Mouse (Mus musculus) liver, embryonic 11.5 days (tissue): ENCODE data around the gene Igsf9b. TPM values are rescaled to one million over a fixed set of nuclear protein-coding genes. Genes with fewer than 3 reads are reported as not detected.

Experiments used
- ATAC-seq: fragments of 200-750 bp; cut with Nextera tagmentation; replicated peaks from 2 replicates; pipeline ENCODE4 v1.8.0; 2017; ENCODE audit warnings: moderate number of reproducible peaks, mild to moderate bottlenecking, moderate TSS enrichment, moderate library complexity; ENCODE audit not compliant: low FRiP score
- DNase-seq: peaks from one replicate; pipeline ENCODE4 v3.0.0-alpha.2; 2017; ENCODE audit warnings: low spot score
- H3K27ac ChIP-seq: fragments of 300-500 bp; sonication (generic); 2 replicates; pipeline ENCODE4 v1.5.1; 2014; ENCODE audit warnings: mild to moderate bottlenecking, low read depth, low read length, control low read depth
- H3K27me3 ChIP-seq: fragments of 300-500 bp; sonication (generic); replicated peaks from 2 replicates; pipeline ENCODE4 v1.6.1; 2014; ENCODE audit warnings: low read length, mixed read lengths; ENCODE audit not compliant: control insufficient read depth, insufficient read depth
- H3K36me3 ChIP-seq: fragments of 300-500 bp; sonication (generic); 2 replicates; pipeline ENCODE4 v1.6.1; 2014; ENCODE audit warnings: mild to moderate bottlenecking, low read length, moderate library complexity, mixed read lengths; ENCODE audit not compliant: control insufficient read depth, insufficient read depth
- H3K4me1 ChIP-seq: fragments of 300-500 bp; sonication (generic); replicated peaks from 2 replicates; pipeline ENCODE4 v1.6.1; 2014; ENCODE audit warnings: low read length, mixed read lengths; ENCODE audit not compliant: control insufficient read depth, insufficient read depth
- H3K4me2 ChIP-seq: fragments of 300-500 bp; sonication (generic); 2 replicates; pipeline ENCODE4 v1.6.1; 2014; ENCODE audit warnings: mild to moderate bottlenecking, control low read depth, moderate library complexity
- H3K4me3 ChIP-seq: fragments of 300-500 bp; sonication (generic); 2 replicates; pipeline ENCODE4 v1.5.1; 2014; ENCODE audit warnings: low read depth, low read length, control low read depth
- H3K9ac ChIP-seq: fragments of 300-500 bp; sonication (generic); 2 replicates; pipeline ENCODE4 v1.6.1; 2014; ENCODE audit warnings: low read depth, low read length, control low read depth
- H3K9me3 ChIP-seq: fragments of 300-500 bp; sonication (generic); 2 replicates; pipeline ENCODE4 v1.6.1; 2016; ENCODE audit warnings: low read length, inconsistent platforms, mixed read lengths; ENCODE audit not compliant: control insufficient read depth
- WGBS: fragments of 180-500 bp; shearing (Covaris S2); extraction: QIAGEN DNeasy Blood & Tissue Kit; methylation state at CpG from one replicate; pipeline ENCODE4 v1.1.7; 2014; 5-methylcytosine and 5-hydroxymethylcytosine counted together
- polyA plus RNA-seq: library from polyadenylated mRNA; unstranded; fragments of >200 nt; fragmentation: Nextera tagmentation; extraction: Ambion mirVana; gene quantifications from 2 replicates; pipeline ENCODE4 v1.2.1, GENCODE M21; 2014

Igsf9b gene
- polyA plus RNA-seq, 1 experiment from 2014 or later = 0.48 TPM

GRCm38 (mm10) chr9:27308045-27308444, 9.0 kb downstream of the Igsf9b start:
- DNase-seq (peak; percentile 51), ATAC-seq (no peak)
- Histone ChIP-seq H3K4me1 (no peaks in the 10 kb centered on the region), H3K9ac (no peak overlapping the region), H3K36me3 (no peaks in the 10 kb centered on the region), H3K9me3 (no peaks in the 10 kb centered on the region), H3K4me3 (no peak overlapping the region), H3K4me2 (no peak overlapping the region), H3K27me3 (peaks cover 11% of the 10 kb centered on the region), H3K27ac (no peak overlapping the region)
- WGBS = 29% methylated on average over 7 of the region's 7 CpGs

GRCm38 (mm10) chr9:27308561-27308960, 9.6 kb downstream of the Igsf9b start:
- Histone ChIP-seq H3K4me1 (no peaks in the 10 kb centered on the region), H3K27ac (no peak overlapping the region), H3K36me3 (no peaks in the 10 kb centered on the region), H3K27me3 (peaks cover 9% of the 10 kb centered on the region; the same call in 1 of the 2 replicates), H3K4me2 (no peak overlapping the region), H3K9ac (no peak overlapping the region), H3K9me3 (no peaks in the 10 kb centered on the region), H3K4me3 (no peak overlapping the region)
- no peak for DNase-seq
- 39% methylated on average over 6 of the region's 6 CpGs for WGBS
- no peak for ATAC-seq

- WGBS = 82% methylated on average over 4 of the region's 4 CpGs
- Histone ChIP-seq H3K27ac (no peak overlapping the region), H3K4me1 (no peaks in the 10 kb centered on the region), H3K9ac (no peak overlapping the region), H3K36me3 (no peaks in the 10 kb centered on the region), H3K27me3 (peaks cover 4% of the 10 kb centered on the region; the same call in 1 of the 2 replicates), H3K4me3 (no peak overlapping the region), H3K4me2 (no peak overlapping the region), H3K9me3 (no peaks in the 10 kb centered on the region)
- no peak for ATAC-seq
- DNase-seq = no peak
Observed at GRCm38 (mm10) chr9:27310005-27310404, 11.0 kb downstream of the Igsf9b start.

- no peak overlapping the region for H3K4me3 ChIP-seq
- H3K9me3 ChIP-seq = no peaks in the 10 kb centered on the region
- no peaks in the 10 kb centered on the region for H3K36me3 ChIP-seq
- 88% methylated on average over 5 of the region's 5 CpGs for WGBS
- no peak overlapping the region for H3K27ac ChIP-seq
- H3K4me1 ChIP-seq = no peaks in the 10 kb centered on the region
- ATAC-seq (no peak), DNase-seq (no peak)
- H3K27me3 ChIP-seq = no peaks in the 10 kb centered on the region
- no peak overlapping the region for H3K4me2 ChIP-seq
- no peak overlapping the region for H3K9ac ChIP-seq
Observed at GRCm38 (mm10) chr9:27313427-27313826, 14.4 kb downstream of the Igsf9b start.

- no peak for ATAC-seq
- no peaks in the 10 kb centered on the region for H3K4me1 ChIP-seq
- DNase-seq = no peak
- H3K9me3 ChIP-seq = no peaks in the 10 kb centered on the region
- no peaks in the 10 kb centered on the region for H3K36me3 ChIP-seq
- H3K27ac ChIP-seq = no peak overlapping the region
- no peak overlapping the region for H3K9ac ChIP-seq
- no peak overlapping the region for H3K4me2 ChIP-seq
- 87% methylated on average over 8 of the region's 8 CpGs for WGBS
- no peaks in the 10 kb centered on the region for H3K27me3 ChIP-seq
- no peak overlapping the region for H3K4me3 ChIP-seq
Observed at GRCm38 (mm10) chr9:27321267-27321666, 22.3 kb downstream of the Igsf9b start.

- no peak overlapping the region for H3K9ac ChIP-seq
- H3K9me3 ChIP-seq = no peaks in the 10 kb centered on the region
- 87% methylated on average over 7 of the region's 7 CpGs for WGBS
- ATAC-seq = no peak
- H3K27me3 ChIP-seq = no peaks in the 10 kb centered on the region
- no peak overlapping the region for H3K4me2 ChIP-seq
- DNase-seq = no peak
- H3K27ac ChIP-seq = no peak overlapping the region
- H3K4me1 ChIP-seq = no peaks in the 10 kb centered on the region
- no peak overlapping the region for H3K4me3 ChIP-seq
- H3K36me3 ChIP-seq = no peaks in the 10 kb centered on the region
Observed at GRCm38 (mm10) chr9:27322277-27322676, 23.3 kb downstream of the Igsf9b start.

GRCm38 (mm10) chr9:27323412-27323811, 24.4 kb downstream of the Igsf9b start:
- Histone ChIP-seq H3K36me3 (no peaks in the 10 kb centered on the region), H3K9me3 (no peaks in the 10 kb centered on the region), H3K27me3 (no peaks in the 10 kb centered on the region), H3K9ac (no peak overlapping the region), H3K4me1 (no peaks in the 10 kb centered on the region), H3K27ac (no peak overlapping the region), H3K4me2 (no peak overlapping the region), H3K4me3 (no peak overlapping the region)
- ATAC-seq (no peak), DNase-seq (no peak)
- WGBS = 79% methylated on average over 3 of the region's 3 CpGs

GRCm38 (mm10) chr9:27325920-27326319, 26.9 kb downstream of the Igsf9b start:
- Histone ChIP-seq H3K9me3 (no peaks in the 10 kb centered on the region), H3K27me3 (no peaks in the 10 kb centered on the region), H3K4me2 (no peak overlapping the region), H3K9ac (no peak overlapping the region), H3K4me3 (no peak overlapping the region), H3K27ac (no peak overlapping the region), H3K36me3 (no peaks in the 10 kb centered on the region), H3K4me1 (no peaks in the 10 kb centered on the region)
- no peak for DNase-seq
- no peak for ATAC-seq
- WGBS = 44% methylated on average over 2 of the region's 2 CpGs

GRCm38 (mm10) chr9:27327558-27327957, 28.6 kb downstream of the Igsf9b start:
- DNase-seq (no peak), ATAC-seq (no peak)
- H3K9me3 ChIP-seq = no peaks in the 10 kb centered on the region
- H3K9ac ChIP-seq = no peak overlapping the region
- H3K27me3 ChIP-seq = no peaks in the 10 kb centered on the region
- H3K36me3 ChIP-seq = no peaks in the 10 kb centered on the region
- WGBS = 88% methylated on average over 3 of the region's 3 CpGs
- H3K4me3 ChIP-seq = no peak overlapping the region
- no peak overlapping the region for H3K4me2 ChIP-seq
- H3K4me1 ChIP-seq = no peaks in the 10 kb centered on the region
- H3K27ac ChIP-seq = no peak overlapping the region
